Mouse (Mus musculus) frontal cortex, adult (tissue): ENCODE measurements around the gene Ncaph2.

Experiments used
- ATAC-seq: cut with Nextera tagmentation; 2 replicates; pipeline ENCODE4 v1.9.2; 2017; ENCODE audit warnings: mild to moderate bottlenecking, moderate library complexity, mixed read lengths; ENCODE audit not compliant: low TSS enrichment

Ncaph2 gene

DNA sequence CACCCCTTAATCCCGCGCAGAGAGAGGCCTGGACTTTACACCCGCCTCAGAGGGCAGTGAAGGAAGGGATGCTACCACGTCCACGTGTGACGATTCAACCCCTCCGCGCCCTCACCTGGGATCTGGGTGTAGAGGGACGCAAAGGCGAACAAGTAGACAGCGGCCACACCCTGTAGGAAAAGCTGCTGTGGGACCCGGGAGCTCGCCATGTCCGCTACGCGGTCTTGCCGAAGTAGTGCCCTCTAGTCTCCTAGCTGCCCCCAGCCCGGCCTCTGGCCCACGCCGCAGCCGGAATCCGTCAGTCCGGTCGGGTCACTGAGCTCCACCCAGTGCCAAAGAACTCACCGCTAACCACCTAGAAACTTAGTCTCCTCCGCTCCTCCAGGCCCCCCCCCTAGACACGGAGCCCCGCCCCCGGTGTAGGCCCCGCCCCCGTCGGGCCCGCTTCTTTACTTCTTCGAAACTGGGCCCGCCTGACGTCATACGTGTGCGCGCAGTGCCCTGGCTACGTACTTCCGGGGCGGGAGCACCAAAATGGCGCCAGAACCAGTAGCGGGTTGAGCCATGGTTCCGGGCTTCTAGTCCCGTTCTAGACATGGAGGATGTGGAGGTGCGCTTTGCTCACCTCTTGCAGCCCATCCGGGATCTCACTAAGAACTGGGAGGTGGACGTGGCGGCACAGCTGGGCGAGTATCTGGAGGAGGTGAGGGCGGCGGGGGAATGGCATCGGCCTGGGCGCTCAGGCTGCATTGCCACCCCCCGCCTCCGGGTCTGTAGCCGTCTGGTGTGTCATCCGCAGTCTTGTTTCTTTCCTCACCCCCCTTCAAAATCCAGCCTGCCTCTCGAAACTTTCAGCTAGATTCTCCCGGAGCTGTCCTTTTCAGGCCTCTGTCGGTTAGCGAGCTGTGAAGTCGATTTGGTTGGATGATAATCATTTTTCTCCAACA is at the start of gene Ncaph2, which contains the start of gene Lmf2:
TSS of gene Ncaph2 (plus strand) at position 479 of the 947 bp plus-strand sequence.
TSS of gene Lmf2 (minus strand) at position 419 of the 947 bp plus-strand sequence.
- ATAC-seq = peak; percentile 91

DNA sequence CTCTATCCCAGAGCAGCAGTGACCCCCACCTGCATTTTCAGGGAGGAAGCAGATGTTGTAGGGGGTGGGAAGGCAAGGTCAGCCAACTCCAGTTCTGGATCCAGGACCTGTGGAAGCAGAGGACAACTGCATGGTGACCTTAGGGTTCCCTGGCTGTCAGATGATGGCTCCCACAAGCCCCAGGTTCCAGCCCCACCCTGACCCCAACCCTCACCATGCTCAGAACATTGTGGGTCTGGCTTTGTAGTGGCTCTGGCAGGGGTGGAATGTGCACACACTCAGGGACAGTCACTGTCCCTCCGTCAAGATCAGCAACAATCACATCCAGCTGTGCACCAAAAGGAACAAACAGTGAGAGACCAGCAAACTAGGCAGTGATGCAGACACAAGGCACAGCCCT is 49.6 kb upstream of the Ncaph2 start:
- no peak for ATAC-seq

DNA sequence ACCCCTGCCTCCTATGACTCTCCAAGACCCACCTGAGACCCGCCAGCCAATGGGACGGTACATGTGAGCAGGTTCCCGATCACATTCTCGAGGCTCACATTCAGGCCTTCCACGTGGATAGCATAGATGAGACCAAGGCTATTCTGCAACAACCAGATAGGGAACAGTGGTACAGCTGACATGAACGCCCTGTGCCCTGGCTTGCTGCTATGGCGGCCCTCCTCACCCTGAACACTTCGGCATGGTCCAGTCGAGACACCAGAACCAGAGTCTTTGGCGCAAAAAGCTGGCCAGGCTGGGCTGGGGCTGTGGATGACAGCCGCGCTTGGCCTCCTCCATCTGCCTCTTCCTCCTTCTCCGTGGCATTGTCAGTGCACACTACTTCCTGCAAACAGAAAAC is 48.1 kb upstream of the Ncaph2 start:
- ATAC-seq = no peak

DNA sequence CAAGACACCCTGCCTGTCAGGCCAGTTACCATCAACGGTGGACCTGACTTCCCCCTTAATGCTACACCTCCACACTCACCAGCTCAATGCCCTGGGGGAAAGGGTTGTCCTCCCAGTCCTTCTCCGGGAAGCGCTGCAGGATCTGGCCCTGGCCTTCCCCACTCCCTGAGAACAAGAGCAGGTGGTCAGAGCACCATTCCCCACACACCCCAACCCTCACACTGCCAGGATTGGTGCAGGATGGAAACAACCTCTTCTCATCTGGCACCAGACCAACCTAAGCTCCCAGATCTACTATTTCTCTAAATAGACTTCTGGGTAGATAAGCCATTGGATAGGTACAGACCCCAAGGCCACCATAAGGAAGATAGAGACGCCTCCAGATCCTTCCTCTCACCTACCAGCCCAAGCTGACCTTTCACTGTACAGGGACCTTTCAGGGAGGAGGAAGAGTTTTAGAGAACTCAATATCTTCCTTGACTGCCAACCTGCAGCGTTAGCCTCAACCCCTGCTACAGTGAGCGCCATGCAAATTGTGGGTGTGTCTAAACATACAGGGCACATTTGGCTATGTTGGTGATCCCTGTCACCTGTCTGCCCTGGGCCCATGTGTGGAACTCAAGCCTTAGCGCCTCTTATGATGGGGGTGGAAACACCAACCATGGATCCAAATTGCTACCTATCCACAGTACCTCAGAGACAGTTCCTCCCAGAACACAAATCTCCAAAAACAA is 46.9 kb upstream of the Ncaph2 start:
- no peak for ATAC-seq

DNA sequence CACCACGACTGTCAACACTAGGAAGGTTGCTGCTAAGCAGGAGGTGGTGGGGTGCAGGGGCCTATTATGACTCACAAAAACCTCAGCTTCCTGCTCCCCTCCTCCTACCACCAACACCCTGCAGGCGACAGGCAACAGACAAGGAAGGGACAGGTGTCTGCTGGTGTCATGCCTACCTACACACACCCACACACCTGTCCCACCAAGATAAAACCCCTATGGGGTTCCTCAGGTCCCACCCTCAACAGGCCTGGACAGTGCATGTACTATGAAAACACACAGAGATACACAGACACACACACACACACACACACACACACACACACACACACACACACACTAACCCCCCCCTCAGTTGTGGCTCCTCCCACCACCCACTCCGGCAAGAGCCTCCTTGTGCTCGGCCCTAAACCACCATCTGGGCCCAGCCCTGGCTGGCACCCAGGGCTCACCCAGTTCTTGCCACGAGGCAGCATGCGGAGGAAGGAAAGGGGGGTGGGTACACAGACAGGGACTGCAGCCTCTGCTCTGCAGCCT is 45.5 kb upstream of the Ncaph2 start:
- ATAC-seq = peak; percentile 60

DNA sequence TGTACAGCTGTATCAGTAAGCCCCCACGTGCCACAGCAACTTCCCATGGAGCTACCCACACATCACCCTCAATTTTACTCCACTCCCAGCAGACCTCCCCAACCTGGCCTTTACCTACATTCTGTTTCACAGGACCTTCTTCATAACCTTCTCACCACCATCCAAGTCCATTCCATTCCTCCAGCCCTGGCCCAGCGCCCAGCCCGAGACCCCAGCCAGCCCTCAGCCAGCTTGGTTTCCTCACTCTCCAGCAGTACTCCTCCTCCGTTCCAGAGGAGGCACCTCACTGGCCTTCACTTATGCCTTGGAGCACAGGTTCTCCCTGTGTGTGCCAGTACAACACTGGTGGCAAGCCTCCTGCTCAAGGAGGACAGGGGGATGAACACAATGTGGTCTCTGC is 42.2 kb upstream of the Ncaph2 start:
- ATAC-seq = no peak

DNA sequence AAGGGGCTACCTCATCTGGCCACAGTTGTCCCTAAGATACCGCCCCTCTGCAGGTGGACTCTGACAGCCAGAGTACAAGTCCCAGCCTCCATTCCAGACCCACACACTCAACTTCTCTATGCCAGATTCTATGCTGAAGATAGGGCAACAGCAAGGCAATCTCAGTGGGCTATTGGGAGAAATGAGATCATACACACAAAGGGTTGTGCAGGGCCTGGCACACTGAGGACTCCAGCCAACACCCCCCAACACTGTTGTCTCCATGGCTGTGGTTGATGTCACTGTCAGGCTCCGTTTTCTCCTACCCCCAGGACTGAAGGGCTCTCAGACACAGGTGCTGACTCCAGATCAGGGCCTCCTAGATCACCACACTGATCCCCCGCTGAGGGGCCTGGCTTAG is 41.4 kb upstream of the Ncaph2 start:
- ATAC-seq = no peak

DNA sequence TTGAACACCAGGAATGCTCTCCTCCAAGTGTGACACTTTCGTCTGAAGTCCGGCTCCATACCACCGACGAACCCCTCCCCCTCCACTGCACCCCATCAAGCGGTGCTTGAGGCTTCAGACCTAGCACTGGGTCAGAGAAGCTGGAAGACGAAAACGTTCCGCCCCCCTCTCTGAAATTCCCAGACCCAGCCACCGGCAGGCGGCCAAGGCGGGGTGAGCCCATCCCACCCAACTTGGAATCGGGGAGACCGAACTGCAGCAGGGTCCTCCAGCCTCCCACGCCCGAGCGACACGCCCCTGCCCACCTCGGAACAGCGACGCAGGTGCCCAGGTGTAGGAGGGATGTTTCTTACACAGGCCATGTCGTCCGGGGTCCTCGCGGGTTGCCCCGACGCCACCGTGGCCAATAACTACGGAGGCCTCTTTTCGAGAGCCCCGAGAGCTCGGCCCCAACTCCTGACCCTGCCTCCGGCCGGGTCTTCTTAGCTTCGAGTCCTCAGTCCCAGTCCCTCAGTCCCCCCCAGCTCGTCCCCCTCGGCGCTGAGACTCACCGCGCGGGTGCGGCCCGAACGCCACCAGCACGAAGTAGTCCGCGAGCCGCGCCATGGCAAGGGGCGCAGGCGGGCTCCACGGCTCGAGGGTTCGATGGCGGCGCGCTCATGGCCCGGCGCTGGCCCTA is 40.9 kb upstream of the Ncaph2 start:
- ATAC-seq = peak; percentile 16

DNA sequence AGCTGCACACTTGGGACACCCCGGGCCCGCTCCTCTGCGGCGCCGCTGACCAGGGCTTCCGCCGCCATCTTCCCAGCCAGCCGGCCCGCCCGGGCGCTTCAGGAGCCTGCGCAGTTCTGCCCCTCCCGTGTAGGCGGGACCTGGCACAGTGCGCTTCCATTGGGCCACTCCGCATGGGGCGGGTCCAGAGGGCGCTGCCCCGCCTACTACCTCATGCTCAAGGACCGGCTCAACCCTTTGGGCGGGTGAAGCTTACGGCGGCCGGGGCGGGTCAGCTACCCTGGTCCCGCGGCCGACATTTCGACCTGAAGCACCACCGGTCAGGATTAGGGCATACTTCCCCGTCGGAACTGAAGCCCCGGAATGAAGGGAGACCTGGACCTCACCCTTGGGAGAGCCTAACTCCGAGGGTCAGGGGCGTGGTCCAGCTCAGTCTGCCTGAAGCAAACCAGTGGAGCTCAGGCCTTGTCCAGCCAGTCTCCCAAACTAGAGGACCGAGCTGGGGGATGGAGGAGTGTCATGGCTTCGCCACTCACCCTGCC is 40.3 kb upstream of the Ncaph2 start, which contains the start of gene Sbf1:
TSS of gene Sbf1 (minus strand) at position 122 of the 542 bp plus-strand sequence.
- peak; percentile 93 for ATAC-seq

DNA sequence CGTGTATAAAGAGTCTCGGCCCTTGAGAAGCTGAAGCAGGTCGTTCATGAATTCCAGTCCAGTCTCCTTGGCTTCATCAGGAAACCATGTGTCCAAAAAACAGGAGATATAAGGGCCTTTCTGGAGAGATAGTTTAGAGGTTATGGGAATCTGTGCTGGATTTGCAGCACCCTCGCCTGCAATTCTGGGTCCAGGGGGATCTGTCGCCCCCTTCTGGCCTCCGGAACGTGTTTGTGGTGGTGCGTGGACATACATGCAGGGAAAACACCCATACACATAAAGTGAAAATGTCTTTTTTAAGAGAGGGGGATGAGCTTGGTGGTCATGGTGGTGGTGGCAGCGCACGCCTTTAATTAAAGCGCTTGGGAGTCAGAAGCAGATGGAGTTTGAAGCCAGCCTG is 39.4 kb upstream of the Ncaph2 start:
- ATAC-seq = no peak

DNA sequence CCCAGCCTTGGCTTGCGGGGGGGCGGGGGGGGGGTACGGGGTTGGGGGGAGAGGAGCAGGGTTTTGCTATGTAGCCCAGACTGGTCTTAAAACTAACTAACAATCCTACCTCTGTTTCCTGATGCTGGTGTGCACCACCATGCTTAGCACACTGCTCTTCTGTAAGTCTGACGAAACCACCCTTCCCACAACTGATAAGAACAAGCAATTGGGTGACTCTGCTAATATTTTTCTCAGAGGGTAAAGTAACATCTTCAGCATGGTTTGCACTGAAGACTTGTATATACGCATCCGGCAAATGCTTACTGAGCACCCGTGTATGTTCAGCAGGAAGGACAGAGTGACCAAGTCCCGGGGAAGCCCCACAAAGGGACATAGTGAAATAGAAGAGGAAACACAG is 34.3 kb upstream of the Ncaph2 start:
- ATAC-seq = no peak

DNA sequence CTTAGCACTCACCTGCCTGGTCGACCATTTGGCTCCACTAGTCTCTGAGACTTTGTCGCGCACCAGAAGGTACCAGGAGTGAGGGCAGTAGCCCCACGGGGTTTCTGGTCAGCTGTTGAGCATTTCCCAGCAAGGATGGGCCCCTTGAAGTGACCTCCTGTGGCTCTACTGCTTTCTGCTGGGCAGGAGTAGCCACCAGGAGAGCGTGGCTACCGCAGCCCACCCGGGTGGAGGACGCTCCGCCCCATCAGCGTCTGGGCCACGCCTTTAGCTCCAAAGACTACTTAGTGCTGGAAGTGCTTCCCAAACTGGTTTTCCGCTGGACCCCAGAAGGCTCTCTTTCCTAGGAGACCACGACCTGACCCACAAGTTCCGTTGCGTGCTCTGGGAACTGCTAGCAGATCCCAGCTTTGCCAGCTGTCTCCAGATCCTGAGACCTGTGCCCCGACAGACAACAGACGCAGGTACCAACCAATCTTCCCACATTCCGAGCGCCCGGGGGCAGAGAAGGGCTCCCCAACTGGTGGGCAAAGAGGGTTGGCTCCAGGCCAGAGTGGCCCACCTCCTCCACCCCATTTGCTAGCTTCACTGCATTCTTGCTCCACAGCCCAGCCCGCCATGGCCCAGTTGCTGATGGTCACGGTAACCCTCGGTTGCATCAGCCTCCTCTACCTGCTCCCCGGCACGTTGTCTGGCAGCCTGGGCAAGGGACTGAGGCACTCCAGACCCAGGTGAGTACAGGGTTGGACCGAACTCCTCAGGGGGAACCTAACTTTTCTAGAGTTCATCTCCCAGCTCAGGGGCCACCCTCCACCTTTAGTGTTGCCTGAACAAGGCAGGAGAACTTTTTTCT is 32.6 kb upstream of the Ncaph2 start, which contains the start of gene Adm2:
TSS of gene Adm2 (plus strand) at position 51 of the 853 bp plus-strand sequence.
- no peak for ATAC-seq

DNA sequence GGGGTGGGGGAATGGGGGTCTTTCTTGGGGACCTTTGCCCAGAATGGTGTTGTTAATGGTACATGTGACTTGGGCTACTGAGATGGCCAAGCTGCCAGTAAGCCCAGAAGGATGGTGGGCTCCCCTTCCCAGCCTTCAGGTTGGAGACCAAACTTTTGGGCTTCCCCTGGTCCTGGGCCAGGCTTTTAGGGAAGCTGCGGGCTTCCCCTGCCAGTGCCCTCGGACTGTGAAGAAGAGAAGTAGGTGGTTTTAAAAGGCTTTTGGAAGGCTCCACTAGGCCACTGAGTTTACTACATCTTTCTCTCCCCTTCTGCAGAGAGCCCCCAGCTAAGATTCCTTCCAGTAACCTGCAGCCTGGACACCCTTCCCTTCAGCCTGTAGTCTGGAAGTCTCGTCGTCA is 31.9 kb upstream of the Ncaph2 start:
- no peak for ATAC-seq

DNA sequence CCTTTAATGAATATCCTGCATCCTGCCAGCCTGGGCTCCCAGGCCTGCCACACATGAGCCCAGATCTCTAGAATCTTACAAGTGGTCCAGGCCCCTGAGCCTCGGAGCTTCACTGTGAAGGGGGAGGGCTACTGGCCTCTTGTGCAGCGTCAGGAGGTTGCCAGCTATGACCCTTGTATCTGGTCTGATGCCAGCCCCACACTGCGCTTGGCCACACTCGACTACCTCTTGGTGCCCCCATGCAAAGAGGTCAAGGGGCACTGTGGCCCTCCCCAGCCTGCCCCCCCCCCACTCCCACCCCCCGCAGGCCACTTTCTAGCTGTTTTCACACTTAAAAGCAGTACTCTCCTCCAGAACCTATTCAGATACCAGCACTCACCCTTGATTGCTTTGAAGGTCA is 29.1 kb upstream of the Ncaph2 start:
- no peak for ATAC-seq

DNA sequence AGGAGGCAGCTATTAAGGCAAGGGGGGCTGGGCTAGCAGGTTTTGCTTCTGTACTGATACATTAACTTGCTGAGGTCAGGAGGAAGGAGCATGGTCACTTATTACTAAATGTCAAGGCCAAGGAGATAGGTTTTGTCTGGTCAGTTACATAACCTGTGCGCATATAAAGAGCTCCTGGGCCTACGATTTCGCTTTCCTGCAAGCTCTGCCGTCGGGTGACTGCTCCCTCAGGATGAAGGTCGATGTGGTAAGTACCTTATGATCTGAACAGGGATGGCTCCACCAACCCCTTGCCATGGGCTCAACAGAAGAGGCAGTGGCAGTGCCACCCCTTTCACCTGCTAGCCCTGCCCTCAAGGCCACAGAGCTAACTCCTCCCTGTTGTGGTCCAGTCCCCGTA is 21.2 kb upstream of the Ncaph2 start, which contains the start of gene Miox:
TSS of gene Miox (plus strand) at position 128 of the 400 bp plus-strand sequence.
- ATAC-seq = no peak

DNA sequence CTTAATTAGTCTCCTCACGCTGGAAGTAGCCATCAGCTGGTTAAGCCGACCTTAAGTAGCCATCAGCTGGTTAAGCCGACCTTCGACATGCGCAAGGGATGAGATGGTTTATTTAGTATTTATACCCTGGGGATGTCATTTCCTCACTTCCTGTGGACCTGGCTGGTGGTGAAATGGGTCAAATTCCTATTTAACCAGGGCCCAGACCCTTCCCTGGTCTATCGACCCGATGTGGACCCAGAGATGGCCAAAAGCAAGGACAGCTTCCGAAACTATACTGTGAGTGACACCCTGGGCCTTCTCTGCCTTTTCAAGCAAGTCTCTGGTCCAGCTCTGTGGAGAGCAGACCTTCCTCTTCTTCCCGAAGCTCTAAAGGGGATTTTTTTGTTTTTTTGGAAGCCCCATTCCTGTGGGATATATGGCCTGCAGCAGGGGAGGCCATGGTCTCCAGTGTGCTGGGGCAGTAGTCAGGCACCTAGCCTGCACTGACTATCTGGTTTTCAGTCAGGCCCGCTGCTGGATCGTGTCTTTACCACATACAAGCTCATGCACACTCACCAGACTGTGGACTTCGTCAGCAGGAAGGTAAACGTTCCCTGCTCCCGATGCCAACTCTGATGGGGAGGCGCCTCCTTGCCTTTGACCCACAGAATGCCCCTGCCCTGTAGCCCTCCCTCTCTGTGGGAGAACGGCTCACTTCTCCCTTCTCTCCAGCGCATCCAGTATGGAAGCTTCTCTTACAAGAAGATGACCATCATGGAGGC is 20.6 kb upstream of the Ncaph2 start:
- ATAC-seq = no peak

DNA sequence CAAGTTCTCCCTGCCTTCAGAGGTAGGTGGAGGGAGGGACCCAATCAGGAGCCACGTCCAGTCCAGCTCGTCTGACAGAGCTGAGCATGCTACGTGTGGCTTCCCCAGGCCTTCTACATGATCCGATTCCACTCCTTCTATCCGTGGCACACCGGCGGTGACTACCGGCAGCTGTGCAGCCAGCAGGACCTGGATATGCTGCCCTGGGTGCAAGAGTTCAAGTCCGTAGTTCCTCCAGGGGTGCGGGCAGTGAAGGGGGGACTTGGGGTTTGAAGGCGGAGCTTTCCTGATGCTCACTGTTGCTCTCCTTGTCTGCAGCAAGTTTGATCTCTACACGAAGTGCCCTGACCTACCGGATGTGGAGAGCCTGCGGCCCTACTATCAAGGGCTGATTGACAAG is 19.1 kb upstream of the Ncaph2 start:
- no peak for ATAC-seq

DNA sequence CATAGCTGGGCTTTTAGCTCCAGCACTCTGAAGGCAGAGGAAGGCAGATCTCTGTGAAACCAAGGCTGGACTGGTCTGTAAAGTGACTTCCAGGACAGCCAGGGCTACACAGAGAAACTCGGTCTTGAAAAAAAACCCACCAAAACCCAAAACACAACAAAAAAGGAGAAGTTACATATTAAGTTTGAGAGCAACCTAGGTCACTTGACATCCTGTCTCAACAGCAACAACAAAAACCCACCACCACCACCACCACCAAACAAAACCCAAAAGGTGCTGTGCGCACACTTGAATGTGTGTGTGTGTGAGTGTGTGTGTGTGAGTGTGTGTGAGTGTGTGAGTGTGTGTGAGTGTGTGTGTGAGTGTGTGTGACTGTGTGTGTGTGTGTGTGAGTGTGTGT is 15.8 kb upstream of the Ncaph2 start:
- ATAC-seq = no peak

DNA sequence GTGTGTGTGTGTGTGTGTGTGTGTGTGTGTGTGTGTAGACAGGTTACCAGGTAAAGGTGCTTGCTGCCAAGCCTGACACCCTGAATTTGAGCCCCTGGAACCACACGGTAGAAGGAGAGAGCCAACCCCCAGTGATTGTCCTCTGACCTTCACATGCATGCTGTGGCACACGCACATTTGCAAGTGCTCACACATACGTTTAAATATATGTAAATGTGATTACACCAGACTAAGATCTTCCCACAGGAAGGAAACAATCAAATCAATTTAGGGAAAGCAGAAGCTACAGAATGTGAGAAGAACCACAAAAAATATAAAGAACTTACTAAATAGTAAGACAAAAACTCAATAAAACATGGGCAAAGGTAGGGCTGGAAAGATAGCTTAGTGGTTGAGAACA is 15.4 kb upstream of the Ncaph2 start:
- ATAC-seq = no peak

DNA sequence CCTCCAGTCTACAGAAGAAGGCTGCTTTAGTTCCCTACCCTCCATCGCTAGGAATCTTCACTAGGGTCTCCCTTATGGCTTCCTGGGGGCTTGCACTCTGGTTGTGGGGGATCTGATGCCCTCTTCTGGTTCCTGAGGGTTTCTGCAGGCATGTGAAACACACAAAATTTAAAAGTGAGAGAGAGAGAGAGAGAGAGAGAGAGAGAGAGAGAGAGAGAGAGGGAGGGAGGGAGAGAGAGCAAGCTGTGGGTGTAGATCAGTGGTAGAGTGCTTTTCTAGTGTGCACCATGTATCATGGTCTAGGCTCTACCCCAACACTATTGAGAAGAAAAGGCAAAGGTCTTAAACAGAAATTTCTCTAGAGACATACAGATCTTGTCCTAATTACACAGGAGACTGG is 13.8 kb upstream of the Ncaph2 start:
- no peak for ATAC-seq
